Mouse (Mus musculus) effector memory CD4-positive, alpha-beta T cell, adult 5 months (primary cell): ENCODE results near the gene Ttc3. TPM values are rescaled to one million over a fixed set of nuclear protein-coding genes. Genes with fewer than 3 reads are reported as not detected.

Experiments
- polyA plus RNA-seq: library from polyadenylated mRNA; unstranded; fragments of 100-300 nt; shearing (Covaris generic); gene quantifications from one replicate; pipeline ENCODE4 v1.2.1, GENCODE M21; 2017

Ttc3 gene
- polyA plus RNA-seq = 72.4 TPM

GRCm38 (mm10) chr16:94370173-94370914 lies at the start of gene Ttc3:
Gene Ttc3, plus strand, starts transcription at chr16:94370618.

DNA sequence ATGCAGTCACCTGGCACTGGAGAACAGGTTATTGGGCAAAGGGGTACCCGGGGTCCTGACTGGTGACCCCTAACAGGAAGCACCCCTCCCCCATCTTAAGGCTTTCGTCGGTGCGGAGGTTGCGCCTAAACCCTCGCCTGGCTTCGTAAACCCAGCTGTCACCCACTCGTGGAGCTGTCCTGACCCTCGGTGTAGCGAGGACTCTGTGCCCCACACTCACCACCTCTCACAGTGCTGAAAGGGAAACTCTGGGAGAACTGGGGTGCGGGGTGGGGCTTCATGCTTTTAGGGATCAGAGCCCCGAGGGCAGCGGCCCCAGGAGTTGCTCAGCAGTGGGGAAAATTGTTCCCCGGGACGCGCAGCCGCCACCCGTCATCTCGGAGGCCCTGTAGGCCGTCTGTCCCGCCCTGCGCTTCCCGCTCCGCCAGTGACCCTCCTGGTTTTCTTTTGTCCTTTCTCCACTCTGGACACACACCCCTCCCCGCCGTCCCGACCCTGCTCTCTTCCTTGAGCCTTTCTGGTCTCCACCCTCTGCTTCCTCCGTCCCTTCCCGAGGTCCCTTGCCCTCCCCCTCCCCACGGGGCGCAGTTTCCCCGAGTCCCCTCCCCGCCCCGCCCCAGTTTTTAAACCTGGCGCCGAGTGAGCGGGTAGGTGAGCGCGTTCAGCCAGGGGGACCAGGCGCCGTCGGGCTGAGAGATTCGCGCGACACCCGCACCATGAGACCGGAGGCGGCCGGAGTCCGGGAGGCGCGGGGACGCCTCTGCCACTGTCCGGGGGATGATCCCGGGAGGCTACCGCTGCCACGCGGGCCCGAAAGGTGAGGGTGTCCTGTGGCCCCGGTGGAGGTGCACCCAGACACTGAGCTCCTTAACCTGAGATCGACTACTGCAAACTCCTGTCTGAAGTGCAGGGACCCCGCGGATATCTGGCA lies 42.4 kb upstream of the Ttc3 start, which contains the start of gene Ripply3:
Gene Ripply3, plus strand, starts transcription at position 640 of the 931 bp plus-strand sequence.

DNA sequence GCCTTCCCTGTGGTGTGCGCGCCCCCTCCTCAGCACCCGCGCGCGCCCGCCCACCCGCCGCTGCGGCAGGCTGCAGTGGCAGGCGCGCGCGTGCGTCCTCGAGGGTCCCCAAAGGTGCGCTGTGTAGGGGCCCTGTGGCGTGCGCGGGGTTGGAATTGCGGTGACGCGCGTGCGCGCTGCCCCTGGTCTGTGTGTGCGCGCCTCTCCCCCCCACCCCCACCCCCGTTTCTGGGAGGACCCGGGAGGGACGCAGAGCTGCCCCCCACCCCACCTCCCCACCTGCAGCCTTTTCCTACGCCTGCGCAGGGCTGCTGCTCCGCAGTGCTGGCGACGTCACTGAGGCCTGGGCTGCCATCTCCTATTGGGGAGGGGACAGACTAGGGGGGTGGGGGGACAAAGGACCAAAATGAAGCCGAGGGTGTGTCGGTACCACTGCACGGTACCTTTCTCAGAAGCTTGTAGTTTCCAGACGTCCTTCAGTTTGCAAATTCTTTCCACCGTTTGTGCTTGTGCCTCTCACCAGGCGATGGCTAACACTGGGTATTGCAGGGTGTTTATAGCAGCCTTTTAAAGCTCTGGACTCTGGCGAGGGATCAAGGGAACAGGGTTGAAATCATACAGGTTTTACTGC lies 998 bp downstream of the Ttc3 start, which contains the start of gene Pigp:
Gene Pigp, minus strand, starts transcription at position 542 of the 631 bp plus-strand sequence.

Other genes starting within 250 kb of the Ttc3 start
- gene Hlcs, start 57.0 kb upstream of the Ttc3 start, polyA plus RNA-seq = 19.7 TPM
- not detected for gene Ripply3, start 42.2 kb upstream of the Ttc3 start, polyA plus RNA-seq
- gene Pigp, start 1.2 kb downstream of the Ttc3 start, polyA plus RNA-seq = 63.4 TPM
- 28.6 TPM for gene Vps26c, start 156.2 kb downstream of the Ttc3 start, polyA plus RNA-seq
- 60.0 TPM for gene Dyrk1a, start 199.4 kb downstream of the Ttc3 start, polyA plus RNA-seq